Mouse (Mus musculus) left cerebral cortex, postnatal 25 days (tissue): ENCODE results near the gene Zfp988. TPM values are rescaled to one million over a fixed set of nuclear protein-coding genes. Genes with fewer than 3 reads are reported as not detected.
"Not testable (repeated sequence)": the region's sequence is repeated elsewhere in the genome, so short reads cannot be mapped to it uniquely, and the experiment has no call there.

Source experiments
- DNase-seq, 2 experiments: peaks; one replicate each; pipeline ENCODE4 v3.0.0; 2022; ENCODE audit warnings: low spot score in 2 of 2, mixed read lengths in 1 of 2
- intact Hi-C: fragments of 180-260 bp; cut with DNase I; formaldehyde crosslinking; loops from one replicate; pipeline ENCODE4 v1.15.1; 2025
- total RNA-seq, 2 experiments: library from RNA; stranded (reverse); gene quantifications; 2 replicates each; pipeline ENCODE4 v1.2.3; 2021

Zfp988 gene
- total RNA-seq, 2 experiments from 2014 or later = 0.16 to 0.30 TPM

GRCm38 (mm10) chr4:147340236-147340635, 34.8 kb downstream of the Zfp988 start:
- intact Hi-C loops, DNase-seq: not testable (repeated sequence)

GRCm38 (mm10) chr4:147340876-147341275, 35.4 kb downstream of the Zfp988 start:
- intact Hi-C loops, DNase-seq: not testable (repeated sequence)

GRCm38 (mm10) chr4:147343042-147343908, 37.8 kb downstream of the Zfp988 start:
- DNase-seq, intact Hi-C loops: not testable (repeated sequence)

- intact Hi-C loops = not testable (repeated sequence)
These were observed 39.6 kb downstream of the Zfp988 start for GRCm38 (mm10) chr4:147345061-147345554.

GRCm38 (mm10) chr4:147346361-147347035, 41.0 kb downstream of the Zfp988 start:
- DNase-seq, intact Hi-C loops: not testable (repeated sequence)

More at GRCm38 (mm10) chr4:147345061-147345554, 39.6 kb downstream of the Zfp988 start:
- DNase-seq = not testable (repeated sequence)

GRCm38 (mm10) chr4:147347300-147347699, 41.8 kb downstream of the Zfp988 start:
- intact Hi-C loops, DNase-seq: not testable (repeated sequence)

GRCm38 (mm10) chr4:147347880-147348279, 42.4 kb downstream of the Zfp988 start:
- intact Hi-C loops, DNase-seq: not testable (repeated sequence)

- intact Hi-C loops, DNase-seq: not testable (repeated sequence)
These were observed 42.9 kb downstream of the Zfp988 start for GRCm38 (mm10) chr4:147348401-147348800.

GRCm38 (mm10) chr4:147348906-147349686, 43.6 kb downstream of the Zfp988 start:
- DNase-seq, intact Hi-C loops: not testable (repeated sequence)

GRCm38 (mm10) chr4:147349687-147350415, 44.4 kb downstream of the Zfp988 start:
- intact Hi-C loops, DNase-seq: not testable (repeated sequence)

GRCm38 (mm10) chr4:147350541-147350940, 45.1 kb downstream of the Zfp988 start:
- intact Hi-C loops, DNase-seq: not testable (repeated sequence)

- intact Hi-C loops, DNase-seq: not testable (repeated sequence)
These were observed 46.0 kb downstream of the Zfp988 start for GRCm38 (mm10) chr4:147351376-147351980.

- intact Hi-C loops, DNase-seq: not testable (repeated sequence)
These were observed 48.2 kb downstream of the Zfp988 start for GRCm38 (mm10) chr4:147353626-147354025.

- DNase-seq, intact Hi-C loops: not testable (repeated sequence)
These were observed 50.6 kb downstream of the Zfp988 start for GRCm38 (mm10) chr4:147356042-147356441.

- DNase-seq, intact Hi-C loops: not testable (repeated sequence)
These were observed 51.7 kb downstream of the Zfp988 start for GRCm38 (mm10) chr4:147357195-147357594.

GRCm38 (mm10) chr4:147361003-147361402, 55.5 kb downstream of the Zfp988 start, which contains the start of gene Zfp978:
Gene Zfp978 (plus strand): TSS chr4:147361303.
- DNase-seq, intact Hi-C loops: not testable (repeated sequence)

- DNase-seq, intact Hi-C loops: not testable (repeated sequence)
These were observed 56.4 kb downstream of the Zfp988 start for GRCm38 (mm10) chr4:147361872-147362271.

- intact Hi-C loops = not testable (repeated sequence)
These were observed 64.1 kb downstream of the Zfp988 start for GRCm38 (mm10) chr4:147369564-147369963.

More at GRCm38 (mm10) chr4:147369564-147369963, 64.1 kb downstream of the Zfp988 start:
- DNase-seq = not testable (repeated sequence)
